Mouse (Mus musculus) cerebellum, postnatal 14 days (tissue): ENCODE data around the gene Nipal3.

Experiments used
- DNase-seq, 2 experiments: peaks; one replicate each; pipeline ENCODE4 v3.0.0; 2021; ENCODE audit warnings: mixed read lengths in 2 of 2

Gene Nipal3

GRCm38 (mm10) chr4:135494521-135495396 is at the start of gene Nipal3, which contains the start of gene Stpg1:
Gene Nipal3, minus strand, starts transcription at chr4:135495038.
Gene Stpg1, plus strand, starts transcription at chr4:135494790.
- peak; percentile 97 for DNase-seq

- DNase-seq, result peak in 1 of 2 experiments; percentile 33
Observed at GRCm38 (mm10) chr4:135544284-135544683, 49.4 kb upstream of the Nipal3 start.

- no peak for DNase-seq
Observed at GRCm38 (mm10) chr4:135540057-135540456, 45.2 kb upstream of the Nipal3 start.

- no peak for DNase-seq
Observed at GRCm38 (mm10) chr4:135539056-135539455, 44.2 kb upstream of the Nipal3 start.

- no peak for DNase-seq
Observed at GRCm38 (mm10) chr4:135535021-135535420, 40.2 kb upstream of the Nipal3 start.

- no peak for DNase-seq
Observed at GRCm38 (mm10) chr4:135533001-135533400, 38.2 kb upstream of the Nipal3 start.

- DNase-seq, result no peak
Observed at GRCm38 (mm10) chr4:135531771-135532613, 37.2 kb upstream of the Nipal3 start.

- DNase-seq, result no peak
Observed at GRCm38 (mm10) chr4:135531236-135531635, 36.4 kb upstream of the Nipal3 start.

- DNase-seq, result no peak
Observed at GRCm38 (mm10) chr4:135530270-135530669, 35.4 kb upstream of the Nipal3 start.

- DNase-seq, result no peak
Observed at GRCm38 (mm10) chr4:135526039-135526710, 31.3 kb upstream of the Nipal3 start.

GRCm38 (mm10) chr4:135525057-135525456 is 30.2 kb upstream of the Nipal3 start:
- no peak for DNase-seq

- DNase-seq, result no peak
Observed at GRCm38 (mm10) chr4:135523939-135524338, 29.1 kb upstream of the Nipal3 start.

- DNase-seq, result no peak
Observed at GRCm38 (mm10) chr4:135520421-135520820, 25.6 kb upstream of the Nipal3 start.

GRCm38 (mm10) chr4:135518135-135518534 is 23.3 kb upstream of the Nipal3 start:
- DNase-seq, result no peak

- peak; percentile 55 to 68 for DNase-seq
Observed at GRCm38 (mm10) chr4:135516351-135517316, 21.8 kb upstream of the Nipal3 start.

- DNase-seq, result no peak
Observed at GRCm38 (mm10) chr4:135514925-135515324, 20.1 kb upstream of the Nipal3 start.

GRCm38 (mm10) chr4:135513865-135514264 is 19.0 kb upstream of the Nipal3 start:
- no peak for DNase-seq

GRCm38 (mm10) chr4:135509515-135509914 is 14.7 kb upstream of the Nipal3 start:
- DNase-seq, result no peak

- peak; percentile 86 to 90 for DNase-seq
Observed at GRCm38 (mm10) chr4:135508419-135509039, 13.7 kb upstream of the Nipal3 start.

GRCm38 (mm10) chr4:135507547-135508350 is 12.9 kb upstream of the Nipal3 start:
- DNase-seq, result peak; percentile 58 to 63
